Mouse (Mus musculus) lung, embryonic 14.5 days (tissue): Measurements from ENCODE around the gene Gm4756. TPM values are rescaled to one million over a fixed set of nuclear protein-coding genes. Genes with fewer than 3 reads are reported as not detected.

Experiments used
- ATAC-seq: fragments of 200-750 bp; cut with Nextera tagmentation; 2 replicates; pipeline ENCODE4 v1.8.0; 2017; ENCODE audit warnings: mild to moderate bottlenecking, moderate TSS enrichment, moderate library complexity; ENCODE audit not compliant: insufficient read depth
- DNase-seq: peaks from one replicate; pipeline ENCODE4 v3.0.0-alpha.2; 2015
- H3K27ac ChIP-seq: fragments of 300-500 bp; sonication (generic); 2 replicates; pipeline ENCODE4 v1.5.1; 2014; ENCODE audit warnings: low read depth, mild to moderate bottlenecking, moderate library complexity
- H3K27me3 ChIP-seq: fragments of 300-500 bp; sonication (generic); 2 replicates; pipeline ENCODE4 v1.6.1; 2014; ENCODE audit warnings: low read length, control low read depth; ENCODE audit not compliant: insufficient read depth
- H3K36me3 ChIP-seq: fragments of 300-500 bp; sonication (generic); 2 replicates; pipeline ENCODE4 v1.6.1; 2014; ENCODE audit warnings: control low read depth; ENCODE audit not compliant: insufficient read depth
- H3K4me1 ChIP-seq: fragments of 300-500 bp; sonication (generic); 2 replicates; pipeline ENCODE4 v1.6.1; 2014; ENCODE audit warnings: antibody characterized with exemption, control low read depth; ENCODE audit not compliant: insufficient read depth
- H3K4me2 ChIP-seq: fragments of 300-500 bp; sonication (generic); 2 replicates; pipeline ENCODE4 v1.6.1; 2014; ENCODE audit warnings: mild to moderate bottlenecking
- H3K4me3 ChIP-seq: fragments of 300-500 bp; sonication (generic); 2 replicates; pipeline ENCODE4 v1.5.1; 2014; ENCODE audit warnings: low read depth, low read length
- H3K9ac ChIP-seq: fragments of 300-500 bp; sonication (generic); 2 replicates; pipeline ENCODE4 v1.6.1; 2014
- H3K9me3 ChIP-seq: fragments of 300-500 bp; sonication (generic); 2 replicates; pipeline ENCODE4 v1.6.1; 2016; ENCODE audit warnings: low read depth, low read length, control low read depth
- CTCF ChIP-seq: IDR thresholded peaks from 2 replicates; pipeline ENCODE4 v1.5.1; 2016; ENCODE audit warnings: antibody characterized with exemption, low read depth
- WGBS: fragments of 180-500 bp; shearing (Covaris S2); extraction: QIAGEN DNeasy Blood & Tissue Kit; methylation state at CpG from one replicate; pipeline ENCODE4 v1.1.7; 2014; 5-methylcytosine and 5-hydroxymethylcytosine counted together
- polyA plus RNA-seq: library from polyadenylated mRNA; unstranded; fragments of >200 nt; fragmentation: Nextera tagmentation; extraction: Ambion mirVana; gene quantifications from 2 replicates; pipeline ENCODE4 v1.2.1, GENCODE M21; 2014

The Gm4756 gene
- polyA plus RNA-seq, 1 experiment from 2014 or later = not detected

GRCm38 (mm10) chr12:72683612-72684011 is 34.2 kb upstream of the Gm4756 start:
- Histone ChIP-seq H3K27ac (no peak overlapping the region), H3K36me3 (no peaks in the 10 kb centered on the region)
- WGBS = 99% methylated on average over 3 of the region's 3 CpGs

GRCm38 (mm10) chr12:72682511-72683282 is 33.2 kb upstream of the Gm4756 start:
- Histone ChIP-seq H3K4me2 (no peak overlapping the region), H3K4me1 (no peaks in the 10 kb centered on the region), H3K4me3 (no peak overlapping the region), H3K36me3 (no peaks in the 10 kb centered on the region), H3K27ac (no peak overlapping the region), H3K9ac (no peak overlapping the region), H3K9me3 (no peaks in the 10 kb centered on the region), H3K27me3 (no peaks in the 10 kb centered on the region)
- DNase-seq (no peak), ATAC-seq (no peak)
- TF ChIP-seq CTCF = no peak
- WGBS = 46% methylated on average over 8 of the region's 8 CpGs

More at GRCm38 (mm10) chr12:72683612-72684011, 34.2 kb upstream of the Gm4756 start:
- no peaks in the 10 kb centered on the region for H3K27me3 ChIP-seq
- no peak for DNase-seq
- H3K9ac ChIP-seq = no peak overlapping the region
- H3K4me2 ChIP-seq = no peak overlapping the region
- no peaks in the 10 kb centered on the region for H3K9me3 ChIP-seq
- ATAC-seq = no peak
- H3K4me3 ChIP-seq = no peak overlapping the region
- no peak for TF ChIP-seq CTCF
- H3K4me1 ChIP-seq = no peaks in the 10 kb centered on the region

GRCm38 (mm10) chr12:72681919-72682318 is 32.5 kb upstream of the Gm4756 start:
- Histone ChIP-seq H3K4me2 (no peak overlapping the region), H3K4me1 (no peaks in the 10 kb centered on the region), H3K9me3 (no peaks in the 10 kb centered on the region), H3K27ac (no peak overlapping the region), H3K9ac (no peak overlapping the region), H3K4me3 (no peak overlapping the region), H3K36me3 (no peaks in the 10 kb centered on the region), H3K27me3 (no peaks in the 10 kb centered on the region)
- no peak for TF ChIP-seq CTCF
- WGBS = 92% methylated on average over 1 of the region's 1 CpGs
- DNase-seq (no peak), ATAC-seq (no peak)

GRCm38 (mm10) chr12:72679635-72680034 is 30.2 kb upstream of the Gm4756 start:
- TF ChIP-seq CTCF = peak; percentile 31; the same call in 1 of the 2 replicates
- Histone ChIP-seq H3K4me3 (no peak overlapping the region), H3K27me3 (no peaks in the 10 kb centered on the region), H3K9me3 (no peaks in the 10 kb centered on the region), H3K27ac (no peak overlapping the region), H3K4me1 (no peaks in the 10 kb centered on the region), H3K4me2 (no peak overlapping the region), H3K9ac (no peak overlapping the region), H3K36me3 (no peaks in the 10 kb centered on the region)
- WGBS = 70% methylated on average over 3 of the region's 3 CpGs
- DNase-seq (no peak), ATAC-seq (no peak)

GRCm38 (mm10) chr12:72674820-72675219 is 25.4 kb upstream of the Gm4756 start:
- Histone ChIP-seq H3K36me3 (no peaks in the 10 kb centered on the region), H3K9me3 (no peaks in the 10 kb centered on the region), H3K27me3 (no peaks in the 10 kb centered on the region), H3K4me3 (no peak overlapping the region), H3K4me2 (no peak overlapping the region), H3K27ac (no peak overlapping the region), H3K4me1 (no peaks in the 10 kb centered on the region), H3K9ac (no peak overlapping the region)
- DNase-seq (peak; percentile 16), ATAC-seq (no peak)
- 70% methylated on average over 2 of the region's 2 CpGs for WGBS
- no peak for TF ChIP-seq CTCF

- no peak for TF ChIP-seq CTCF
- Histone ChIP-seq H3K9ac (no peak overlapping the region), H3K9me3 (no peaks in the 10 kb centered on the region), H3K4me2 (no peak overlapping the region), H3K27ac (no peak overlapping the region), H3K27me3 (no peaks in the 10 kb centered on the region), H3K4me1 (no peaks in the 10 kb centered on the region), H3K36me3 (no peaks in the 10 kb centered on the region), H3K4me3 (no peak overlapping the region)
- DNase-seq (peak; percentile 23), ATAC-seq (no peak)
- WGBS = 65% methylated on average over 7 of the region's 7 CpGs
These were observed 24.8 kb upstream of the Gm4756 start for GRCm38 (mm10) chr12:72674079-72674797.

GRCm38 (mm10) chr12:72671516-72672135 is 22.2 kb upstream of the Gm4756 start:
- WGBS = 85% methylated on average over 6 of the region's 6 CpGs
- Histone ChIP-seq H3K9me3 (no peaks in the 10 kb centered on the region), H3K36me3 (no peaks in the 10 kb centered on the region), H3K27me3 (no peaks in the 10 kb centered on the region), H3K27ac (no peak overlapping the region), H3K4me1 (no peaks in the 10 kb centered on the region), H3K4me3 (no peak overlapping the region), H3K9ac (no peak overlapping the region), H3K4me2 (no peak overlapping the region)
- no peak for ATAC-seq
- DNase-seq = no peak
- TF ChIP-seq CTCF = no peak
